Mouse (Mus musculus) embryonic facial prominence, embryonic 13.5 days (tissue): ENCODE data around the gene Gimap4. TPM values are rescaled to one million over a fixed set of nuclear protein-coding genes. Genes with fewer than 3 reads are reported as not detected.
A peak's percentile ranks its signal among the peaks of the same experiment; 100 is the strongest.

ENCODE experiments used
- ATAC-seq: fragments of 200-750 bp; cut with Nextera tagmentation; 2 replicates; pipeline ENCODE4 v1.8.0; 2017; ENCODE audit warnings: low read depth; ENCODE audit not compliant: insufficient number of reproducible peaks, insufficient read depth, low FRiP score, low TSS enrichment
- H3K27ac ChIP-seq: fragments of 300-500 bp; sonication (generic); 2 replicates; pipeline ENCODE4 v1.5.1; 2015; ENCODE audit warnings: moderate library complexity, mild to moderate bottlenecking, inconsistent platforms
- H3K27me3 ChIP-seq: fragments of 300-500 bp; sonication (generic); 2 replicates; pipeline ENCODE4 v1.6.1; 2015; ENCODE audit warnings: mild to moderate bottlenecking, inconsistent platforms
- H3K36me3 ChIP-seq: fragments of 300-500 bp; sonication (generic); 2 replicates; pipeline ENCODE4 v1.6.1; 2015; ENCODE audit warnings: mild to moderate bottlenecking, inconsistent platforms
- H3K4me1 ChIP-seq: fragments of 300-500 bp; sonication (generic); 2 replicates; pipeline ENCODE4 v1.6.1; 2015; ENCODE audit warnings: inconsistent platforms
- H3K4me2 ChIP-seq: fragments of 300-500 bp; sonication (generic); 2 replicates; pipeline ENCODE4 v1.6.1; 2015; ENCODE audit warnings: moderate library complexity, mild to moderate bottlenecking, inconsistent platforms
- H3K4me3 ChIP-seq: fragments of 300-500 bp; sonication (generic); 2 replicates; pipeline ENCODE4 v1.5.1; 2015; ENCODE audit warnings: mild to moderate bottlenecking, inconsistent platforms
- H3K9ac ChIP-seq: fragments of 300-500 bp; sonication (generic); 2 replicates; pipeline ENCODE4 v1.6.1; 2015; ENCODE audit warnings: mild to moderate bottlenecking, inconsistent platforms
- H3K9me3 ChIP-seq: fragments of 300-500 bp; sonication (generic); 2 replicates; pipeline ENCODE4 v1.6.1; 2016; ENCODE audit warnings: inconsistent platforms
- WGBS: fragments of 180-500 bp; shearing (Covaris S2); methylation state at CpG from one replicate; pipeline ENCODE4 v1.1.7; 2015; ENCODE audit warnings: mixed read lengths; 5-methylcytosine and 5-hydroxymethylcytosine counted together
- polyA plus RNA-seq: library from polyadenylated mRNA; unstranded; fragments of >200 nt; fragmentation: Nextera tagmentation; extraction: Ambion mirVana; gene quantifications from 2 replicates; pipeline ENCODE4 v1.2.1, GENCODE M21; 2015

Gimap4 gene
- polyA plus RNA-seq, 1 experiment from 2014 or later = 10.9 TPM

DNA sequence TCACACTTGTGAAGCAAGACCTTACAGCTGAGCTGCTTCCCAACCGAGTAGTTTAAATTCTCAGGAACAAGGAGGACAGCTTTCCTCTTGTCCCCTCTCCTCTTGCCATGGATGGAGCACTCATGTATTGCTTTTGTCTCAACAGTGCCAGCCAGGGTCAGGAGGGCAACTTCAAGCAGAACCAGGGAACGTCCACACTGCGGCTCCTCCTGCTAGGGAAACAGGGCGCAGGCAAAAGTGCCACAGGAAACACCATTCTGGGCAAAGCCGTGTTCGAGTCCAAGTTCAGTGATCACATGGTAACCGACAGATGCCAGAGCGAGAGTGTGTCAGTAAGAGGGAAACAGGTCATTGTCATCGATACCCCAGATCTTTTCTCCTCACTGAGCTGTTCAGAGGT, 34.3 kb upstream of the Gimap4 start:
- Histone ChIP-seq H3K9me3 (no peaks in the 10 kb centered on the region), H3K4me1 (no peaks in the 10 kb centered on the region), H3K27me3 (no peaks in the 10 kb centered on the region), H3K27ac (no peak overlapping the region), H3K4me3 (no peak overlapping the region), H3K4me2 (no peak overlapping the region), H3K9ac (no peak overlapping the region), H3K36me3 (no peaks in the 10 kb centered on the region)
- ATAC-seq = no peak
- 85% methylated on average over 9 of the region's 9 CpGs for WGBS

DNA sequence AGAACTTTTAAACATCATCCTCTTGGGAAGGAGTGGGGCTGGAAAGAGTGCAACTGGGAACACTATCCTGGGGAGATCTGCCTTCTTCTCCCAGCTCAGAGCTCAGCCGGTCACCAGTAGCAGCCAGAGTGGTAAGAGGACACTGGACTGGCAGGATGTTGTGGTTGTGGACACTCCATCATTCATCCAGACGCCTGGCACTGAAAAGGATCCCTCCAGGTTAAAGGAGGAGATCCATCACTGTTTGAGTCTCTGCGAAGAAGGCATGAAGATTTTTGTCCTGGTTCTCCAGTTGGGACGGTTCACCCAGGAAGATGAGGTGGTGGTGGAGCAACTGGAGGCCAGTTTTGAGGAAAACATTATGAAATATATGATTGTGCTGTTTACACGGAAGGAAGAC, 25.6 kb upstream of the Gimap4 start:
- H3K36me3 ChIP-seq = no peaks in the 10 kb centered on the region
- H3K4me3 ChIP-seq = no peak overlapping the region
- no peak for ATAC-seq
- H3K27ac ChIP-seq = no peak overlapping the region
- H3K4me1 ChIP-seq = no peaks in the 10 kb centered on the region
- no peaks in the 10 kb centered on the region for H3K9me3 ChIP-seq
- WGBS = 88% methylated on average over 5 of the region's 5 CpGs
- no peak overlapping the region for H3K4me2 ChIP-seq
- no peaks in the 10 kb centered on the region for H3K27me3 ChIP-seq
- no peak overlapping the region for H3K9ac ChIP-seq

DNA sequence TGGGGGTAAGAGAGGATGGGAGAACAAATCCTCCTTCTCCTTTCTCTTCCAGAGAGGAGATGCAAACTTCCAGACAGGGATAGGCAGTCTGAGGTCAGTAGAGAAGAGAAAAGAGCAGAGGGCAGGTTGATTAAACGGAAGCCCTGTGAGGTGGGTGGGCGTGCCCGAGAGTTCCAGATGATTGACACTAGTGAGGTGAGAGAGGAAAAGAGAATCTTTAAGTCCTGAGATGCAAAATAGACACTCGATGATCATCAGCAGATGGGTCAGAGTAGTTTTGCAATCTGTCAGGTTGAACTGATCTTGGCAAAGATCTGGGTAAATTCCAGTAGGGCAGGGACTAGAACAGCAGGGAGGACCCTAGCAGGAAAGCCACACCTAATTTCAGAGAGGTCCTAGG, 19.6 kb upstream of the Gimap4 start:
- Histone ChIP-seq H3K36me3 (no peaks in the 10 kb centered on the region), H3K4me1 (no peaks in the 10 kb centered on the region), H3K9me3 (no peaks in the 10 kb centered on the region), H3K4me2 (no peak overlapping the region), H3K27me3 (no peaks in the 10 kb centered on the region), H3K27ac (no peak overlapping the region), H3K9ac (no peak overlapping the region), H3K4me3 (no peak overlapping the region)
- WGBS = 78% methylated on average over 4 of the region's 4 CpGs
- no peak for ATAC-seq

- no peak overlapping the region for H3K4me2 ChIP-seq
- no peak overlapping the region for H3K9ac ChIP-seq
- H3K27me3 ChIP-seq = no peaks in the 10 kb centered on the region
- H3K9me3 ChIP-seq = no peaks in the 10 kb centered on the region
- no peaks in the 10 kb centered on the region for H3K36me3 ChIP-seq
- no peak overlapping the region for H3K27ac ChIP-seq
- WGBS = 95% methylated on average over 9 of the region's 9 CpGs
- no peak overlapping the region for H3K4me3 ChIP-seq
- ATAC-seq = no peak
- no peaks in the 10 kb centered on the region for H3K4me1 ChIP-seq
These were observed 18.9 kb upstream of the Gimap4 start for GRCm38 (mm10) chr6:48665471-48665870.

DNA sequence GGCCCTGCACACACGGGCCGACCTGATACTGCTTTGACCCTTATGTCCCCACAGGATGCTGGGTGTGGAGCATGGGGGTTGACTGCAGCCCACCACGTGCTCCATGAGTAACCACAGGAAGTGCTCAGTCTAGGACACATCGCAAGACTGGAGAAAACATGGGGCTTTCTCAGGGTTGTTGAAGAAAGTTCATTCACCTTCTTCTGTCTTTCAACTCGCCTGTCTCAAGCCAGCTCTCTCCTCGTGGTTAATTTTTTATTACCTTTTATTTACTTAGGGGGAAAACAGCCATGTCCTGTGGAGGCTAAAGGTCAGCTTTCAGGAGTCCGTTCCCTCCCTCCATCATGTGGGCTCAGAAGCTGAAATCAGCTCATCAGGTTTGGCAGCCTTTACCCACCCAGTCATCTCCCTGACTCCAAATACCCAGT, 18.2 kb upstream of the Gimap4 start:
- no peak overlapping the region for H3K4me2 ChIP-seq
- H3K36me3 ChIP-seq = no peaks in the 10 kb centered on the region
- H3K4me1 ChIP-seq = no peaks in the 10 kb centered on the region
- no peak overlapping the region for H3K9ac ChIP-seq
- H3K27me3 ChIP-seq = no peaks in the 10 kb centered on the region
- 51% methylated on average over 7 of the region's 7 CpGs for WGBS
- H3K9me3 ChIP-seq = no peaks in the 10 kb centered on the region
- H3K4me3 ChIP-seq = no peak overlapping the region
- ATAC-seq = no peak
- no peak overlapping the region for H3K27ac ChIP-seq

GRCm38 (mm10) chr6:48668022-48668421, 16.3 kb upstream of the Gimap4 start:
- no peak overlapping the region for H3K4me3 ChIP-seq
- H3K27ac ChIP-seq = no peak overlapping the region
- H3K4me1 ChIP-seq = no peaks in the 10 kb centered on the region
- H3K4me2 ChIP-seq = no peak overlapping the region
- H3K36me3 ChIP-seq = no peaks in the 10 kb centered on the region
- H3K9ac ChIP-seq = no peak overlapping the region
- no peaks in the 10 kb centered on the region for H3K27me3 ChIP-seq
- ATAC-seq = no peak
- no peaks in the 10 kb centered on the region for H3K9me3 ChIP-seq

- no peaks in the 10 kb centered on the region for H3K4me1 ChIP-seq
- H3K4me2 ChIP-seq = no peak overlapping the region
- 58% methylated on average over 2 of the region's 2 CpGs for WGBS
- H3K27ac ChIP-seq = no peak overlapping the region
- no peak for ATAC-seq
- H3K27me3 ChIP-seq = no peaks in the 10 kb centered on the region
- no peaks in the 10 kb centered on the region for H3K9me3 ChIP-seq
- H3K9ac ChIP-seq = no peak overlapping the region
- H3K4me3 ChIP-seq = no peak overlapping the region
- H3K36me3 ChIP-seq = no peaks in the 10 kb centered on the region
These were observed 14.8 kb upstream of the Gimap4 start for GRCm38 (mm10) chr6:48669446-48669969.

DNA sequence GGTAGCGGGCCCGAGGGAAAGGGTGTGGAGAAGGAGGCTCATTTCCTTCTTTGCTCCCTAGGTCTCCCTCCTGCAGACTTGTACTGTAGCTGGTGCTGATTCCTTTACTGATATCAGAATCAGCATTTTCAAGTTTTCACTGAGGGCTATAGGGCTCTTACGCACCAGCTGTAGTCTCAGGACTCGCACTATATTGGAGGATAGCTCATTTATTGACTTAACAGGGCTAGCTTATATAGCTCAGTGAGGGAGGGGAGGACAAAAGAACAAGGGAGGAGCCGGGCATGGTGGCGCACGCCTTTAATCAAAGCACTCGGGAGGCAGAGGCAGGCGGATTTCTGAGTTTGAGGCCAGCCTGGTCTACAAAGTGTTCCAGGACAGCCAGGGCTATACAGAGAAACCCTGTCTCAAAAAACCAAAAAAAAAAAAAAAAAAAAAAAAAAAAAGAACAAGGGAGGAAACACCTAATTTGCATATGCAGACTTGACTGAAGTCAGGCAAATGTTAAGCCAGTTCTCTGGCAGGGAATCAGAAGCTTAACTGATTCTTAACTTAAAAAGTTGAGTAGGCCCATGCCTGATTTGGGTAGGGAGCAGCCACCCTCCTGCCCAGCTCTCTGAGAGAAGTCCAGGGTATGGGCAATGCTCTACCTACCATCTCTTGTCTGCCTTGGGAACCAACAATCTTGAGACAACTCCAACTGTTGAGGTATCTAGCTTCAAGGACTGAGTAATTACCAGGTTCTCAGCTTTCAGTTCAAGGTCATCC, 9.9 kb upstream of the Gimap4 start:
- Histone ChIP-seq H3K4me2 (no peak overlapping the region), H3K27ac (no peak overlapping the region), H3K27me3 (no peaks in the 10 kb centered on the region), H3K9ac (no peak overlapping the region), H3K4me3 (no peak overlapping the region), H3K9me3 (no peaks in the 10 kb centered on the region), H3K36me3 (no peaks in the 10 kb centered on the region), H3K4me1 (no peaks in the 10 kb centered on the region)
- no peak for ATAC-seq
- WGBS = 93% methylated on average over 9 of the region's 9 CpGs

- no peaks in the 10 kb centered on the region for H3K9me3 ChIP-seq
- no peaks in the 10 kb centered on the region for H3K27me3 ChIP-seq
- H3K4me2 ChIP-seq = peak overlapping the region; percentile 58
- H3K9ac ChIP-seq = peak overlapping the region; percentile 44; the same call in 1 of the 2 replicates
- ATAC-seq = no peak
- 27% methylated on average over 10 of the region's 10 CpGs for WGBS
- peak overlapping the region; percentile 39 for H3K4me3 ChIP-seq
- H3K4me1 ChIP-seq = no peaks in the 10 kb centered on the region
- no peaks in the 10 kb centered on the region for H3K36me3 ChIP-seq
- H3K27ac ChIP-seq = no peak overlapping the region
These were observed 8.9 kb upstream of the Gimap4 start for GRCm38 (mm10) chr6:48675400-48675930.

GRCm38 (mm10) chr6:48675931-48676859, 8.2 kb upstream of the Gimap4 start, which contains the start of gene Gimap9:
Gene Gimap9, plus strand, starts transcription at chr6:48676129.
- Histone ChIP-seq H3K4me1 (no peaks in the 10 kb centered on the region), H3K4me2 (peak within 1 kb of the TSS; percentile 58), H3K9me3 (no peaks in the 10 kb centered on the region), H3K27me3 (no peaks in the 10 kb centered on the region), H3K4me3 (peak within 1 kb of the TSS; percentile 39), H3K27ac (peak within 1 kb of the TSS; percentile 39; the same call in 1 of the 2 replicates), H3K9ac (peak within 1 kb of the TSS; percentile 44), H3K36me3 (no peaks in the 10 kb centered on the region)
- ATAC-seq = no peak
- 18% methylated on average over 13 of the region's 13 CpGs for WGBS

GRCm38 (mm10) chr6:48676860-48677415, 7.4 kb upstream of the Gimap4 start:
- no peaks in the 10 kb centered on the region for H3K4me1 ChIP-seq

More at GRCm38 (mm10) chr6:48676860-48677415, 7.4 kb upstream of the Gimap4 start:
- Histone ChIP-seq H3K36me3 (no peaks in the 10 kb centered on the region), H3K9ac (no peak overlapping the region), H3K9me3 (no peaks in the 10 kb centered on the region), H3K27me3 (no peaks in the 10 kb centered on the region), H3K4me2 (peak overlapping the region; percentile 58), H3K27ac (no peak overlapping the region), H3K4me3 (0 out of 2 replicates have a peak overlapping the region, but pooled peaks have one; percentile 39)
- ATAC-seq = no peak
- whole genome bisulfite sequencing = 85% methylated on average over 5 of the region's 5 CpGs
